21 mouse cellular contexts compared by ENCODE assay signal in the genomic region with DNA sequence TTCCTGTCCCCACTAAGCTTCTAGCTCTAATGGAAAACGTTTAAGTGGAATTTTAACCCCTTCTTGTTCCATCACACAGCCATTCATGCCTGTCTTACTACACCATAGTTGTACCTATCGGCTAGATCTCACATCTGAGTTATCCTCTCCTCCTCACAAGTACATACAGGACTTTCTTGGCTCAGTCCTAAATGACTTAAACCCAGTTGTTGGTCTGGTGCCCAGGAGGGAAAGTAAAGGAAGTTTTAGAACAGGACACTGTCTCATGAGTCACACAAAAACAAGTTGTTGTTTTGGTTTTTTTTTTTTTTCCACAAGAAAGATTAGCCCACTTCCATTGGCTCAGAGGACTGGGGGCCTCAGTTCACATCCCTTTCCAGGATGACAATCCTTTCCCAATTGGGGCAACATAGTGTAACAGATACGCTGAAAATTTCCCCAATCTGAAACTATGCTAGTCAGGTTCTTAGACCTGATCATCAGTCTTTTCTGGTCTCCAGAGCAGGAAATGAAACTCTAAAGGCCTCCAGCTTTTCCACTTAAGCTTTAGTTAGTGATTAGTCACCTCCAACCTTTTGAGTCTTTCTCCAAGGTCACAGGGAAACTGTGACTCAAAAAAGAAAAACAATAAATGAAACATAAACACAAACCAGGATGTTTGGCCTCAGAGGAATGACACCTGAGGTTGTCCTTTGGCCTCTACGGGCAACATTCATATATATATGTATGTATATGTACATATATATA. TPM values are rescaled to one million over a fixed set of nuclear protein-coding genes. Genes with fewer than 3 reads are reported as not detected.
DNase-seq lines count a peak whose midpoint lies in the region; ATAC-seq and TF ChIP-seq lines count a peak whose summit lies in the region.
"Had no signal": no experiment of that assay in that cellular context is flagged by ENCODE, and none has a peak within 500 bp of the region (broad histone marks: within the 10 kb centered on the region; RNA-seq: fewer than 3 reads in every experiment).

No protein-coding gene starts in this region.

- H3K9ac ChIP-seq in liver, postnatal 0 days (replicated peaks) = no peak overlapping the region
- H3K9ac ChIP-seq: embryonic facial prominence, embryonic 12.5 days; forebrain, embryonic 13.5 days; forebrain, postnatal 0 days; hindbrain, embryonic 12.5 days had no signal

- TF ChIP-seq CTCF in liver, postnatal 0 days (IDR thresholded peaks at IDR 0.05; ENCODE audit: low read depth) = no peak

- no peak for ATAC-seq in liver, postnatal 0 days
- ATAC-seq: forebrain, embryonic 13.5 days; forebrain, postnatal 0 days; hindbrain, embryonic 16.5 days had no signal

- 66% methylated on average over 4 of the region's 4 CpGs for WGBS in liver, postnatal 0 days (ENCODE audit: insufficient replicate concordance)

- H3K27ac ChIP-seq in liver, postnatal 0 days (ENCODE audit: low read depth) = no peak overlapping the region
- H3K27ac ChIP-seq: embryonic facial prominence, embryonic 12.5 days; forebrain, embryonic 13.5 days; gastrocnemius, adult 2 months; hindbrain, embryonic 12.5 days had no signal

- no peak overlapping the region for H3K4me2 ChIP-seq in liver, postnatal 0 days (ENCODE audit: low read depth, low read length)
- H3K4me2 ChIP-seq: embryonic facial prominence, embryonic 12.5 days; forebrain, embryonic 13.5 days; hindbrain, embryonic 12.5 days had no signal

- DNase-seq in 3134 (ENCODE audit: extremely low read depth, insufficient read length, low spot score) (peak; percentile 18), 416B (ENCODE audit: low read depth) (peak; percentile 50), NIH3T3 (ENCODE audit: low read depth) (peak; percentile 75)
- DNase-seq in induced T-regulatory cell, adult 2 months (ENCODE audit: low read depth) = peak; percentile 60
- no peak for DNase-seq in cerebellum, postnatal 10 days
- no peak for DNase-seq in liver, postnatal 0 days
- DNase-seq: adrenal gland, postnatal 10 days; cerebellum, adult 11 months; cerebellum, adult 8-10 months; cerebellum, postnatal 25 days; forebrain, postnatal 0 days; gastrocnemius, adult 2 months; gastrocnemius, postnatal 25 days; heart, adult 11 months; heart, postnatal 10 days; heart, postnatal 4 days; kidney, adult 11 months had no signal

- H3K4me1 ChIP-seq in liver, postnatal 0 days (ENCODE audit: insufficient read depth) = peaks cover 14% of the 10 kb centered on the region

- H3K36me3 ChIP-seq in liver, postnatal 0 days (replicated peaks; ENCODE audit: insufficient read depth, low read length) = no peaks in the 10 kb centered on the region
- H3K36me3 ChIP-seq: embryonic facial prominence, embryonic 12.5 days; hindbrain, embryonic 12.5 days had no signal

- no peak for TF ChIP-seq EP300 in liver, postnatal 0 days (IDR thresholded peaks at IDR 0.05; ENCODE audit: low read depth)

- H3K4me3 ChIP-seq in liver, postnatal 0 days (ENCODE audit: low read depth, low read length) = no peak overlapping the region
- H3K4me3 ChIP-seq: embryonic facial prominence, embryonic 12.5 days; forebrain, embryonic 13.5 days; gastrocnemius, adult 2 months; hindbrain, embryonic 12.5 days had no signal

- no peaks in the 10 kb centered on the region for H3K9me3 ChIP-seq in liver, postnatal 0 days (ENCODE audit: low read length)
- H3K9me3 ChIP-seq: embryonic facial prominence, embryonic 12.5 days; forebrain, embryonic 13.5 days; hindbrain, embryonic 12.5 days had no signal

- H3K27me3 ChIP-seq in liver, postnatal 0 days (ENCODE audit: insufficient read depth, low read length) = no peaks in the 10 kb centered on the region
- H3K27me3 ChIP-seq: embryonic facial prominence, embryonic 12.5 days; hindbrain, embryonic 12.5 days had no signal

RNA-seq across cellular contexts. Expression of a gene that starts 3.6 kb away (rescaled TPM):
- 20.6 and 24.4 TPM in 2 replicates for polyA plus RNA-seq in liver, postnatal 0 days (2015; fragmentation: Nextera tagmentation; extraction: Ambion mirVana)

RNA-seq across cellular contexts. Expression of a gene that starts 21.7 kb away (rescaled TPM):
- 101 and 117 TPM in 2 replicates for polyA plus RNA-seq in liver, postnatal 0 days (2015; fragmentation: Nextera tagmentation; extraction: Ambion mirVana)

RNA-seq across cellular contexts. Expression of a gene that starts 38.9 kb away (rescaled TPM):
- 513 and 558 TPM in 2 replicates for polyA plus RNA-seq in liver, postnatal 0 days (2015; fragmentation: Nextera tagmentation; extraction: Ambion mirVana)

RNA-seq across cellular contexts. Expression of a gene that starts 39.0 kb away (rescaled TPM):
- 288 and 295 TPM in 2 replicates for polyA plus RNA-seq in liver, postnatal 0 days (2015; fragmentation: Nextera tagmentation; extraction: Ambion mirVana)

Comparison
In these comparisons a context has a peak if more than half of its experiments do, and no peak if none do; other contexts are left out.
1. DNase-seq: peak in 3134 (single experiment), 416B (single experiment), NIH3T3 (single experiment) and induced T-regulatory cell, adult 2 months (single experiment); none in cerebellum, postnatal 10 days (0 of 2) and liver, postnatal 0 days (single experiment).